Mouse (Mus musculus): Measurements from ENCODE around the gene Tbc1d30. TPM values are rescaled to one million over a fixed set of nuclear protein-coding genes. Genes with fewer than 3 reads are reported as not detected.
A peak's percentile ranks its signal among the peaks of the same experiment; 100 is the strongest.

Tbc1d30 gene
- total RNA-seq, 2 experiments from 2014 or later, result 0.59 to 1.3 TPM

GRCm38 (mm10) chr10:121315321-121316283, 35.5 kb downstream of the Tbc1d30 start:
- peak; percentile 61 for ATAC-seq (replicated peaks; ENCODE audit: poor library complexity)

- no peak for ATAC-seq (replicated peaks; ENCODE audit: poor library complexity)
These were observed 36.9 kb downstream of the Tbc1d30 start for GRCm38 (mm10) chr10:121314186-121314585.

- no peak for ATAC-seq (replicated peaks; ENCODE audit: poor library complexity)
These were observed 38.0 kb downstream of the Tbc1d30 start for GRCm38 (mm10) chr10:121313049-121313448.

GRCm38 (mm10) chr10:121310511-121311221, 40.4 kb downstream of the Tbc1d30 start:
- peak; percentile 63 for ATAC-seq (replicated peaks; ENCODE audit: poor library complexity)

GRCm38 (mm10) chr10:121309801-121310510, 41.1 kb downstream of the Tbc1d30 start:
- ATAC-seq (replicated peaks; ENCODE audit: poor library complexity), result no peak

- 0 out of 2 replicates have a peak, but pooled peaks have one; percentile 32 for ATAC-seq (replicated peaks; ENCODE audit: poor library complexity)
These were observed 41.9 kb downstream of the Tbc1d30 start for GRCm38 (mm10) chr10:121309123-121309655.

- ATAC-seq (replicated peaks; ENCODE audit: poor library complexity), result peak; percentile 93
These were observed 45.6 kb downstream of the Tbc1d30 start for GRCm38 (mm10) chr10:121305441-121305840.

GRCm38 (mm10) chr10:121303559-121303958, 47.5 kb downstream of the Tbc1d30 start:
- ATAC-seq (replicated peaks; ENCODE audit: poor library complexity), result no peak

- ATAC-seq (replicated peaks; ENCODE audit: poor library complexity), result no peak
These were observed 49.2 kb downstream of the Tbc1d30 start for GRCm38 (mm10) chr10:121301868-121302267.

- no peak for ATAC-seq (replicated peaks; ENCODE audit: poor library complexity)
These were observed 50.4 kb downstream of the Tbc1d30 start for GRCm38 (mm10) chr10:121300659-121301058.

- peak; percentile 76 for ATAC-seq (replicated peaks; ENCODE audit: poor library complexity)
These were observed 53.9 kb downstream of the Tbc1d30 start for GRCm38 (mm10) chr10:121297054-121297701.

- ATAC-seq (replicated peaks; ENCODE audit: poor library complexity), result no peak
These were observed 56.6 kb downstream of the Tbc1d30 start for GRCm38 (mm10) chr10:121294471-121294870.

GRCm38 (mm10) chr10:121293829-121294228, 57.2 kb downstream of the Tbc1d30 start:
- peak; percentile 33 for ATAC-seq (replicated peaks; ENCODE audit: poor library complexity)

GRCm38 (mm10) chr10:121291272-121291917, 59.7 kb downstream of the Tbc1d30 start:
- no peak for ATAC-seq (replicated peaks; ENCODE audit: poor library complexity)

GRCm38 (mm10) chr10:121290682-121291078, 60.4 kb downstream of the Tbc1d30 start:
- ATAC-seq (replicated peaks; ENCODE audit: poor library complexity), result no peak

GRCm38 (mm10) chr10:121289970-121290681, 61.0 kb downstream of the Tbc1d30 start:
- peak; percentile 92 for ATAC-seq (replicated peaks; ENCODE audit: poor library complexity)

GRCm38 (mm10) chr10:121282926-121283325, 68.2 kb downstream of the Tbc1d30 start:
- ATAC-seq (replicated peaks; ENCODE audit: poor library complexity), result no peak

GRCm38 (mm10) chr10:121282436-121282835, 68.6 kb downstream of the Tbc1d30 start:
- no peak; the same call in 1 of the 2 replicates for ATAC-seq (replicated peaks; ENCODE audit: poor library complexity)

GRCm38 (mm10) chr10:121280943-121281342, 70.1 kb downstream of the Tbc1d30 start:
- no peak for ATAC-seq (replicated peaks; ENCODE audit: poor library complexity)

Data from megakaryocyte progenitor cell, adult 5-6 weeks (primary cell).